Mouse (Mus musculus): ENCODE data around the gene Crim1. TPM values are rescaled to one million over a fixed set of nuclear protein-coding genes. Genes with fewer than 3 reads are reported as not detected.

Crim1 gene
- polyA plus RNA-seq, 1 experiment from 2014 or later: 3.9 TPM

DNA sequence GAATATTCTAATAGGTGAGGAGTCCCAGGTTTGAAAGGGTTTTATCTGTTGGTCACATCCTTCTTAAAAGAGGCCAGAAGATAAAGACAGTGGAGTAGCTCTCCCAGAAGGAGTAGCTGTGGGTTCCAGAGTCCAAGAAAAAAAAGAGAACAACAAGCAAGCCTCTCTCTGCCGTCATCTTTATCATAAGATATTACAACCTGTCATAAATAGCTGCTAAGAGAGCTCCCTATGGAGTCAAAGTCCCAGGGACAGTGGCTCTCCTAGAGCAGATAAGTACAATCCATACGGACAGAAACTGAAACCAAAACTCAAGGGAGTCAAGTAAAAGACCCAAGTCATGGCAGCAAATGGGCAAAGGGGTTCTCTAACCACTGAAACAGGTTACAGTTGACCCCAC is 215.2 kb downstream of the Crim1 start:
- H3K9me3 ChIP-seq (ENCODE audit: control insufficient read depth, low read length): no peaks in the 10 kb centered on the region
- 49% methylated on average over 2 of the region's 2 CpGs for WGBS
- peak overlapping the region; percentile 32 for H3K4me2 ChIP-seq (ENCODE audit: low read depth, low read length)
- no peaks in the 10 kb centered on the region for H3K36me3 ChIP-seq (ENCODE audit: control insufficient read depth, insufficient read depth, low read length)
- peak overlapping the region; percentile 24 for H3K4me3 ChIP-seq (ENCODE audit: low read length)
- no peaks in the 10 kb centered on the region for H3K27me3 ChIP-seq (replicated peaks; ENCODE audit: control insufficient read depth, insufficient read depth, low read length)
- no peak overlapping the region; the same call in 1 of the 2 replicates for H3K9ac ChIP-seq (ENCODE audit: low read depth, low read length)
- peak overlapping the region; percentile 86 for H3K27ac ChIP-seq (ENCODE audit: low read length)
- peak; percentile 77 for ATAC-seq
- peaks cover 20% of the 10 kb centered on the region for H3K4me1 ChIP-seq (ENCODE audit: control insufficient read depth, insufficient read depth, low read length)

DNA sequence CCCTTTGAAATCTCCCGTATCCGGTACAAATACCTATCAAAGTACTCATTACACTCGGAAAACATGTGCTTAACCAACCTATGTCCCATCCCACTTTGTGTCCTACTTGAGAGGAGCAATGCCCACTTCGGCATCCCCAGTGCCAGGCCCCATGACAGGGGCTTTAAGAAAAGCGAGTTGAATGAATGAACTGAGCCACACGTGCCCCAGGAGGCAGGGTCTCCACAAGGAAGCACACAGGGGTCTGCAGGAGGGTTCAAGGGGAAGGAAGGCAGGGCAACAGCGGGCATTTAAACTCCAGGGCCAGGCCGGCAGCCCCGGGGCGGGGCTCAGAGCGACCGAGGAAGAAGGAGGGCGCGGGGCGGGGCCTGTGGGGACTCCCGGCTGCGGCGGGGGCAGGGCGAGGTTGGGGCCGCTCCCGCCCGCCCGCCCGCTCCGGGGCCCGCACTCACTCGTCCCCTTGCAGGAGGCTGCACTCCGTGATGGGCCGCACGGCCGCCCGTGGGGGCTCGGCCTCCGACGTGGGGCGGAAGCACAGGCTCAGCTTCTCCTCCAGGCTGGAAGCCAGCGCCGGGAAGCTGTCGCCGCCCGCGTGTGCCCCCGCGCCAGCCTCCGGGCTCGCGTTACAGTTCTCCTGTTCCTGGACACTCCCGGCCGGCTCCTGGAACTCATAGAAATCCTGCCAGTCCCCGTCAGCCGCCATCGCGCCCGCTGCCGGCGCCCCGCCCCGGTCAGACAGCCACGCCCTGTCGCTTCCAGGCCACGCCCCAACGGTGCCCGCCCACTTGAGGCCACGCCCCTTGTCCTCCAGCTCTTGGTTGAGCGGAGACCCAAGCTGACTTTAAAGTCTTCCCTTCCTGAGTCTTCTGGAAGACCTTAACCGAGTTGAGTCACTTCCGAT is 217.6 kb downstream of the Crim1 start, which contains the start of gene Fez2:
Gene Fez2, minus strand, starts transcription at position 772 of the 901 bp plus-strand sequence.
- peak within 1 kb of the TSS; percentile 95 for H3K9ac ChIP-seq (ENCODE audit: low read depth, low read length)
- H3K9me3 ChIP-seq (ENCODE audit: control insufficient read depth, low read length): no peaks in the 10 kb centered on the region
- WGBS: under 1% methylated on average over 59 of the region's 67 CpGs
- H3K27me3 ChIP-seq (replicated peaks; ENCODE audit: control insufficient read depth, insufficient read depth, low read length): no peaks in the 10 kb centered on the region
- peak within 1 kb of the TSS; percentile 99 for H3K27ac ChIP-seq (ENCODE audit: low read length)
- ATAC-seq: peak; percentile 96
- peaks cover 20% of the 10 kb centered on the region for H3K4me1 ChIP-seq (ENCODE audit: control insufficient read depth, insufficient read depth, low read length)
- peak within 1 kb of the TSS; percentile 95 for H3K4me3 ChIP-seq (ENCODE audit: low read length)
- no peaks in the 10 kb centered on the region for H3K36me3 ChIP-seq (ENCODE audit: control insufficient read depth, insufficient read depth, low read length)
- peak within 1 kb of the TSS; percentile 60 for H3K4me2 ChIP-seq (ENCODE audit: low read depth, low read length)

GRCm38 (mm10) chr17:78419216-78419615 is 219.2 kb downstream of the Crim1 start:
- H3K27me3 ChIP-seq (replicated peaks; ENCODE audit: control insufficient read depth, insufficient read depth, low read length): no peaks in the 10 kb centered on the region
- H3K9ac ChIP-seq (ENCODE audit: low read depth, low read length): no peak overlapping the region
- H3K27ac ChIP-seq (ENCODE audit: low read length): no peak overlapping the region
- no peak overlapping the region for H3K4me3 ChIP-seq (ENCODE audit: low read length)
- ATAC-seq: no peak
- 77% methylated on average over 4 of the region's 4 CpGs for WGBS
- no peak overlapping the region for H3K4me2 ChIP-seq (ENCODE audit: low read depth, low read length)
- peaks cover 20% of the 10 kb centered on the region for H3K4me1 ChIP-seq (ENCODE audit: control insufficient read depth, insufficient read depth, low read length)
- H3K9me3 ChIP-seq (ENCODE audit: control insufficient read depth, low read length): no peaks in the 10 kb centered on the region
- H3K36me3 ChIP-seq (ENCODE audit: control insufficient read depth, insufficient read depth, low read length): no peaks in the 10 kb centered on the region

- WGBS: 80% methylated on average over 8 of the region's 8 CpGs
- H3K27ac ChIP-seq (ENCODE audit: low read length): no peak overlapping the region
- ATAC-seq: no peak
Observed at GRCm38 (mm10) chr17:78425026-78425425, 225.0 kb downstream of the Crim1 start.

More at GRCm38 (mm10) chr17:78425026-78425425, 225.0 kb downstream of the Crim1 start:
- H3K9me3 ChIP-seq (ENCODE audit: control insufficient read depth, low read length): no peaks in the 10 kb centered on the region
- no peaks in the 10 kb centered on the region for H3K4me1 ChIP-seq (ENCODE audit: control insufficient read depth, insufficient read depth, low read length)
- H3K4me2 ChIP-seq (ENCODE audit: low read depth, low read length): no peak overlapping the region
- H3K9ac ChIP-seq (ENCODE audit: low read depth, low read length): no peak overlapping the region
- H3K4me3 ChIP-seq (ENCODE audit: low read length): no peak overlapping the region
- H3K36me3 ChIP-seq (ENCODE audit: control insufficient read depth, insufficient read depth, low read length): no peaks in the 10 kb centered on the region
- H3K27me3 ChIP-seq (replicated peaks; ENCODE audit: control insufficient read depth, insufficient read depth, low read length): no peaks in the 10 kb centered on the region

Small RNA genes lying within 50 kb of the gene (microRNA-seq; reads per million reads assigned to microRNA genes)
- not detected for gene Gm25069

Other genes with a start within 250 kb of the Crim1 start
- gene Fez2, start 217.9 kb downstream of the Crim1 start, polyA plus RNA-seq (2015; fragmentation: Nextera tagmentation; extraction: Ambion mirVana): 38.5 and 41.2 TPM in 2 replicates